15 mouse cellular contexts compared by ENCODE assay signal in genomic region chr1:36131766-36132165, GRCm38 (mm10).
DNase-seq lines count a peak whose midpoint lies in the region; ATAC-seq and TF ChIP-seq lines count a peak whose summit lies in the region.
"Had no signal": no experiment of that assay in that cellular context is flagged by ENCODE, and none has a peak within 500 bp of the region (broad histone marks: within the 10 kb centered on the region; RNA-seq: fewer than 3 reads in every experiment).

No protein-coding gene starts in this region.

- H3K9me3 ChIP-seq in hindbrain, embryonic 14.5 days (ENCODE audit: control insufficient read depth, low read length): no peaks in the 10 kb centered on the region
- H3K9me3 ChIP-seq in hindbrain, embryonic 13.5 days: no peaks in the 10 kb centered on the region
- H3K9me3 ChIP-seq in liver, embryonic 12.5 days (replicated peaks): no peaks in the 10 kb centered on the region
- H3K9me3 ChIP-seq: embryonic facial prominence, embryonic 15.5 days had no signal

- H3K4me2 ChIP-seq in hindbrain, embryonic 14.5 days (replicated peaks): no peak overlapping the region
- H3K4me2 ChIP-seq in hindbrain, embryonic 13.5 days: no peak overlapping the region
- peak overlapping the region; percentile 62 for H3K4me2 ChIP-seq in liver, embryonic 12.5 days
- H3K4me2 ChIP-seq: embryonic facial prominence, embryonic 15.5 days; midbrain, embryonic 11.5 days had no signal

- H3K9ac ChIP-seq in hindbrain, embryonic 14.5 days: no peak overlapping the region
- no peak overlapping the region for H3K9ac ChIP-seq in hindbrain, embryonic 13.5 days
- peak overlapping the region; percentile 60 for H3K9ac ChIP-seq in liver, embryonic 12.5 days
- H3K9ac ChIP-seq: embryonic facial prominence, embryonic 15.5 days; forebrain, postnatal 0 days had no signal

- no peak overlapping the region for H3K4me3 ChIP-seq in hindbrain, embryonic 14.5 days (replicated peaks; ENCODE audit: low read length)
- H3K4me3 ChIP-seq in hindbrain, embryonic 13.5 days: no peak overlapping the region
- H3K4me3 ChIP-seq in thymus, adult 2 months (ENCODE audit: control insufficient read depth, insufficient read depth, low read length): no peak overlapping the region
- H3K4me3 ChIP-seq in liver, embryonic 12.5 days: peak overlapping the region; percentile 39
- H3K4me3 ChIP-seq: embryonic facial prominence, embryonic 15.5 days had no signal

- ATAC-seq in hindbrain, embryonic 14.5 days (ENCODE audit: low FRiP score): 0 out of 2 replicates have a peak, but pooled peaks have one; percentile 8
- no peak for ATAC-seq in hindbrain, embryonic 13.5 days (ENCODE audit: low FRiP score)
- peak; percentile 39; the same call in 1 of the 2 replicates for ATAC-seq in liver, embryonic 12.5 days
- no peak for ATAC-seq in inflammation-experienced regulatory T-cells, adult 6 months
- ATAC-seq: forebrain, postnatal 0 days had no signal

- no peak for TF ChIP-seq CTCF in thymus, adult 2 months (IDR thresholded peaks at IDR 0.05; ENCODE audit: borderline replicate concordance, control insufficient read depth, extremely low read depth, insufficient read depth, low read length, poor library complexity)

- no peak for DNase-seq in hindbrain, embryonic 14.5 days (ENCODE audit: low spot score)
- DNase-seq in thymus, adult 2 months: no peak
- no peak for DNase-seq in thymus, postnatal 36 days
- no peak for DNase-seq in cerebellum, adult 18-20 months
- DNase-seq in thymus, postnatal 0 days (ENCODE audit: low spot score): no peak
- DNase-seq: cerebellum, adult 11-12 months; forebrain, postnatal 0 days; heart, postnatal 36 days; left cerebral cortex, postnatal 4 days; right cerebral cortex, postnatal 14 days had no signal

- no peak overlapping the region for H3K27ac ChIP-seq in hindbrain, embryonic 14.5 days
- no peak overlapping the region for H3K27ac ChIP-seq in hindbrain, embryonic 13.5 days
- H3K27ac ChIP-seq in thymus, adult 2 months (ENCODE audit: control insufficient read depth, insufficient read depth, low read length): peak overlapping the region; percentile 75
- peak overlapping the region; percentile 87 for H3K27ac ChIP-seq in liver, embryonic 12.5 days
- H3K27ac ChIP-seq: embryonic facial prominence, embryonic 15.5 days had no signal

- H3K36me3 ChIP-seq in hindbrain, embryonic 14.5 days (replicated peaks; ENCODE audit: control insufficient read depth, insufficient read depth): no peaks in the 10 kb centered on the region
- no peaks in the 10 kb centered on the region for H3K36me3 ChIP-seq in hindbrain, embryonic 13.5 days
- no peaks in the 10 kb centered on the region for H3K36me3 ChIP-seq in thymus, adult 2 months (ENCODE audit: control insufficient read depth, insufficient read depth, low read length)
- H3K36me3 ChIP-seq in liver, embryonic 12.5 days: no peaks in the 10 kb centered on the region
- H3K36me3 ChIP-seq: embryonic facial prominence, embryonic 15.5 days had no signal

- 77% methylated on average over 8 of the region's 8 CpGs for WGBS in hindbrain, embryonic 14.5 days
- whole genome bisulfite sequencing in hindbrain, embryonic 13.5 days: 75% methylated on average over 8 of the region's 8 CpGs
- 84% methylated on average over 8 of the region's 8 CpGs for WGBS in thymus, adult 2 months
- WGBS in liver, embryonic 12.5 days (ENCODE audit: insufficient replicate concordance): 50% methylated on average over 8 of the region's 8 CpGs

- no peaks in the 10 kb centered on the region for H3K4me1 ChIP-seq in hindbrain, embryonic 14.5 days (replicated peaks; ENCODE audit: control insufficient read depth, insufficient read depth, low read length)
- 0 out of 2 replicates have a peak, but pooled peaks cover 5% of the 10 kb centered on the region for H3K4me1 ChIP-seq in hindbrain, embryonic 13.5 days (replicated peaks)
- peaks cover 36% of the 10 kb centered on the region for H3K4me1 ChIP-seq in thymus, adult 2 months (replicated peaks; ENCODE audit: control insufficient read depth, insufficient read depth, low read length)
- peaks cover 52% of the 10 kb centered on the region for H3K4me1 ChIP-seq in liver, embryonic 12.5 days

- TF ChIP-seq POLR2A in thymus, adult 2 months (IDR thresholded peaks at IDR 0.05; ENCODE audit: control insufficient read depth, extremely low read depth, insufficient read depth, low read length, poor library complexity): no peak

- H3K27me3 ChIP-seq in hindbrain, embryonic 14.5 days (ENCODE audit: control insufficient read depth, insufficient read depth, low read length): no peaks in the 10 kb centered on the region
- H3K27me3 ChIP-seq in hindbrain, embryonic 13.5 days: no peaks in the 10 kb centered on the region
- no peaks in the 10 kb centered on the region for H3K27me3 ChIP-seq in thymus, adult 2 months (ENCODE audit: control insufficient read depth, insufficient read depth, low read length)
- no peaks in the 10 kb centered on the region for H3K27me3 ChIP-seq in liver, embryonic 12.5 days (replicated peaks)
- H3K27me3 ChIP-seq: embryonic facial prominence, embryonic 15.5 days had no signal

Comparison
In these comparisons a context has a peak if more than half of its experiments do, and no peak if none do; other contexts are left out.
1. ATAC-seq: peak in hindbrain, embryonic 14.5 days (single experiment) and liver, embryonic 12.5 days (single experiment); none in hindbrain, embryonic 13.5 days (single experiment) and inflammation-experienced regulatory T-cells, adult 6 months (single experiment).
2. H3K27ac ChIP-seq: peak in thymus, adult 2 months (single experiment) and liver, embryonic 12.5 days (single experiment); none in hindbrain, embryonic 14.5 days (single experiment) and hindbrain, embryonic 13.5 days (single experiment).